Mouse (Mus musculus) myocyte (in vitro differentiated cells): Measurements from ENCODE around the gene Hipk3.

Source experiments
- CEBPB ChIP-seq: IDR thresholded peaks from 2 replicates; pipeline ENCODE4 v1.6.1; 2011; ENCODE audit warnings: mild to moderate bottlenecking, moderate library complexity; ENCODE audit not compliant: poor library complexity, insufficient read depth, severe bottlenecking
- E2F4 ChIP-seq: IDR thresholded peaks from one replicate; pipeline ENCODE4 v1.6.1; 2011; ENCODE audit warnings: mild to moderate bottlenecking, control low read depth, moderate library complexity; ENCODE audit not compliant: insufficient read depth
- MAX ChIP-seq: IDR thresholded peaks from one replicate; pipeline ENCODE4 v1.6.1; 2011; ENCODE audit warnings: low read depth, mild to moderate bottlenecking, control low read depth
- MYOD1 ChIP-seq, 3 experiments: IDR thresholded peaks; one replicate each; pipeline ENCODE4 v1.6.1; 2011; ENCODE audit warnings: control low read depth in 2 of 3, low read depth in 2 of 3, mild to moderate bottlenecking in 2 of 3, moderate library complexity in 1 of 3; ENCODE audit not compliant: insufficient read length in 2 of 3, control insufficient read depth in 1 of 3
- MYOG ChIP-seq, 3 experiments: IDR thresholded peaks; one replicate each; pipeline ENCODE4 v1.6.1; 2011; ENCODE audit warnings: control low read depth in 2 of 3, low read depth in 2 of 3, mild to moderate bottlenecking in 2 of 3; ENCODE audit not compliant: insufficient read length in 2 of 3, control insufficient read depth in 1 of 3, insufficient read depth in 1 of 3
- POLR2A ChIP-seq: IDR thresholded peaks from one replicate; pipeline ENCODE4 v1.6.1; 2011; ENCODE audit warnings: low read depth, mild to moderate bottlenecking, control low read depth, moderate library complexity; ENCODE audit not compliant: insufficient read length
- POLR2AphosphoS2 ChIP-seq: IDR thresholded peaks from one replicate; pipeline ENCODE4 v1.6.1; 2011; ENCODE audit warnings: low read depth, control low read depth; ENCODE audit not compliant: insufficient read length
- REST ChIP-seq: IDR thresholded peaks from one replicate; pipeline ENCODE4 v1.6.1; 2011; ENCODE audit warnings: mild to moderate bottlenecking, control low read depth, moderate library complexity; ENCODE audit not compliant: insufficient read depth, insufficient read length
- SRF ChIP-seq: IDR thresholded peaks from one replicate; pipeline ENCODE4 v1.6.1; 2011; ENCODE audit warnings: low read depth; ENCODE audit not compliant: control insufficient read depth, insufficient read length
- TCF12 ChIP-seq: IDR thresholded peaks from one replicate; pipeline ENCODE4 v1.6.1; 2011; ENCODE audit warnings: mild to moderate bottlenecking, control low read depth; ENCODE audit not compliant: poor library complexity, insufficient read depth, severe bottlenecking
- USF1 ChIP-seq: IDR thresholded peaks from one replicate; pipeline ENCODE4 v1.6.1; 2011; ENCODE audit warnings: low read depth, mild to moderate bottlenecking, control low read depth, moderate library complexity

DNA sequence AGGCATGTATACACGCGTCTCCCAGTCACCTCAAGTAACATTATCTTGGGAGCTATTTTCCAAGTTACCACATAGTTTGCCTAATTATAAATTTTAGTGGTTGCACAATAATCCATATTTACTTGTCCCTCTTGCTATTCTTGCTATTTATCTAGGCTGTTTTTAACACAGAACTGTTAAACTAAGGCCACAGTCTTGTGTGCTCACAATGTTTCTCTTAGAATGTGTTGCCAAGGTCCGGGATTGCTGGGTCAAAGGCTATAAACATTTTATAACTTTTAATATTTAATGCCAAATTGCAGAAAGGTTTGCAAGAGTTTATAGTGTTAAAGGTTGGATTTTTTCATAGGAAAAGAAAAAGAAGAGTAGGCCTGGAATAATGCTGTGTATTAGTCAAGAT is 40.5 kb upstream of the Hipk3 start:
- no peak for TF ChIP-seq TCF12
- TF ChIP-seq POLR2A = no peak
- TF ChIP-seq E2F4 = no peak
- TF ChIP-seq MAX = no peak
- no peak for TF ChIP-seq USF1
- no peak for TF ChIP-seq REST
- TF ChIP-seq POLR2AphosphoS2 = no peak
- TF ChIP-seq MYOD1 (IDR thresholded peaks at IDR 0.05; ENCODE audit: control insufficient read depth in 1 of 3, insufficient read length in 2 of 3, low read depth in 2 of 3) = no peak
- TF ChIP-seq CEBPB = no peak
- TF ChIP-seq MYOG (IDR thresholded peaks at IDR 0.05; ENCODE audit: control insufficient read depth in 1 of 3, insufficient read depth in 1 of 3, insufficient read length in 2 of 3, low read depth in 2 of 3) = no peak
- TF ChIP-seq SRF = no peak
